Mouse (Mus musculus) liver, embryonic 15.5 days (tissue): ENCODE results near the gene Tex35. TPM values are rescaled to one million over a fixed set of nuclear protein-coding genes. Genes with fewer than 3 reads are reported as not detected.
A peak's percentile ranks its signal among the peaks of the same experiment; 100 is the strongest.

ENCODE experiments used
- ATAC-seq: fragments of 200-750 bp; cut with Nextera tagmentation; 2 replicates; pipeline ENCODE4 v1.8.0; 2017; ENCODE audit warnings: moderate number of reproducible peaks, mild to moderate bottlenecking, moderate library complexity; ENCODE audit not compliant: insufficient read depth
- H3K27ac ChIP-seq: fragments of 300-500 bp; sonication (generic); replicated peaks from 2 replicates; pipeline ENCODE4 v1.5.1; 2015; ENCODE audit warnings: mild to moderate bottlenecking, inconsistent platforms
- H3K27me3 ChIP-seq: fragments of 300-500 bp; sonication (generic); 2 replicates; pipeline ENCODE4 v1.6.1; 2015; ENCODE audit warnings: mild to moderate bottlenecking, inconsistent platforms
- H3K36me3 ChIP-seq: fragments of 300-500 bp; sonication (generic); replicated peaks from 2 replicates; pipeline ENCODE4 v1.6.1; 2015; ENCODE audit warnings: moderate library complexity, mild to moderate bottlenecking, inconsistent platforms
- H3K4me1 ChIP-seq: fragments of 300-500 bp; sonication (generic); replicated peaks from 2 replicates; pipeline ENCODE4 v1.6.1; 2015; ENCODE audit warnings: inconsistent platforms
- H3K4me2 ChIP-seq: fragments of 300-500 bp; sonication (generic); 2 replicates; pipeline ENCODE4 v1.6.1; 2015; ENCODE audit warnings: moderate library complexity, mild to moderate bottlenecking, inconsistent platforms
- H3K4me3 ChIP-seq: fragments of 300-500 bp; sonication (generic); replicated peaks from 2 replicates; pipeline ENCODE4 v1.5.1; 2015; ENCODE audit warnings: mild to moderate bottlenecking, inconsistent platforms
- H3K9ac ChIP-seq: fragments of 300-500 bp; sonication (generic); 2 replicates; pipeline ENCODE4 v1.6.1; 2015; ENCODE audit warnings: moderate library complexity, mild to moderate bottlenecking, inconsistent platforms
- H3K9me3 ChIP-seq: fragments of 300-500 bp; sonication (generic); replicated peaks from 2 replicates; pipeline ENCODE4 v1.6.1; 2016; ENCODE audit warnings: inconsistent platforms
- WGBS: fragments of 180-500 bp; shearing (Covaris S2); methylation state at CpG from one replicate; pipeline ENCODE4 v1.1.7; 2015; ENCODE audit warnings: mixed read lengths; ENCODE audit not compliant: insufficient replicate concordance; 5-methylcytosine and 5-hydroxymethylcytosine counted together
- polyA plus RNA-seq: library from polyadenylated mRNA; unstranded; fragments of >200 nt; fragmentation: Nextera tagmentation; extraction: Ambion mirVana; gene quantifications from 2 replicates; pipeline ENCODE4 v1.2.1, GENCODE M21; 2015

Gene Tex35
- polyA plus RNA-seq, 1 experiment from 2014 or later, result not detected

DNA sequence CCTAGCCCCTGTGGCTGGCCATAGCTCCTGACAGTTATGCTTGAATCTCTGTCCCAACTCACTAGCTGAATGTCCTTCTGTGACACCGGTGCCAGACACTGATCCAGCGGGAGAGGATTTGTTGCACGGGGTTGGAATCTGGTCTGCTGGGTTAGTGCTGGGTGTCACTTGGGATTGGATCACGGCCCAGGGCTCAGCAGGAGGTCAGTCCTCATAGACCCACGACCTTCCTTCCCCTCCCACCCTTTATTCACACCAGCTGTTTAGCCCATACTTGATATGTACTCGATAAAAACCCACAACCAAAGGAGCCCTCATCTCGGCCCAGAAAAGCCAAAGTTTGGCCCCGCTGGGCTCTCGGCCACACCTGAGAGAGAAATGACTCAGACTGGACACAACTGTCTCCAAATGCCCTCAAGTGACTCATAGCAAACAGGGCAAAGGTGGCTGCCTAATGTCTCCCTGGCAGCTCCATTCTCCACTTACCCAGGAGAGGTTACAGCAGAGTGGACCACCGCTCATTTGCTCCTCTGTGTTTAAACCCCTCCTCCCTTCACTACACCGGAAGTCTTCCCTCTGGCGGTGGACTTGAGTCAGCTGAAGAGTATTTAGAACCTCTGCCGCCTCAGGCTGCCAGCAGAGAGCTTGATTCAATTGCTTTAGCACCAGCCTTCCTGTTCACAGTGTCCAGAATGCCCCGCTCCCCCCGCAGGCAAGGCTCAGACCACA is 27.2 kb downstream of the Tex35 start:
- 43% methylated on average over 15 of the region's 15 CpGs for WGBS
- no peak for ATAC-seq
- H3K9ac ChIP-seq, result no peak overlapping the region

DNA sequence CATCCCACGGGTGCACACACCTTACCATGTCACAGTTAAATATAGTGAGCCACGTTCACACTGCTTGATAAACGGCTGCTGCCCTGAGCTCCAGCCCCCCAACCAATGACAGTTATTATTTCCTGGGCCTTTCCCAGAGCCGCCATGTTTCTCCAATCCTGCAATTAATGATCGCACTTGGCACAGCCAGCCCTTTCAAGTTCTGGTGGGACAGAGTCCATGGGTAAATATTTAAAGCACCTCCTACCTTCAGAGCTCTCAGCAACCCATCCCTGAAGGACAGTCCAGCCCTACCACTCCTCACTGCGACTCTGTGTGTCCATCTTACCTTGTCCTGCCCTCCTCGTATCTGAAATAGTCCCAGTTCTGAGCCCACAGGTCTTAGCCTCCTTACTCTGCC is 28.4 kb downstream of the Tex35 start:
- H3K9ac ChIP-seq, result no peak overlapping the region
- H3K27me3 ChIP-seq, result no peaks in the 10 kb centered on the region
- 64% methylated on average over 7 of the region's 7 CpGs for WGBS
- H3K27ac ChIP-seq, result no peak overlapping the region
- peaks cover 15% of the 10 kb centered on the region for H3K4me1 ChIP-seq
- no peak overlapping the region for H3K4me2 ChIP-seq
- ATAC-seq, result no peak
- no peaks in the 10 kb centered on the region for H3K9me3 ChIP-seq
- H3K36me3 ChIP-seq, result no peaks in the 10 kb centered on the region
- H3K4me3 ChIP-seq, result no peak overlapping the region

More for the DNA sequence above, 27.2 kb downstream of the Tex35 start:
- H3K9me3 ChIP-seq, result no peaks in the 10 kb centered on the region
- H3K4me2 ChIP-seq, result no peak overlapping the region
- no peak overlapping the region for H3K27ac ChIP-seq
- H3K36me3 ChIP-seq, result no peaks in the 10 kb centered on the region
- H3K27me3 ChIP-seq, result no peaks in the 10 kb centered on the region
- H3K4me1 ChIP-seq, result peaks cover 15% of the 10 kb centered on the region
- no peak overlapping the region for H3K4me3 ChIP-seq

DNA sequence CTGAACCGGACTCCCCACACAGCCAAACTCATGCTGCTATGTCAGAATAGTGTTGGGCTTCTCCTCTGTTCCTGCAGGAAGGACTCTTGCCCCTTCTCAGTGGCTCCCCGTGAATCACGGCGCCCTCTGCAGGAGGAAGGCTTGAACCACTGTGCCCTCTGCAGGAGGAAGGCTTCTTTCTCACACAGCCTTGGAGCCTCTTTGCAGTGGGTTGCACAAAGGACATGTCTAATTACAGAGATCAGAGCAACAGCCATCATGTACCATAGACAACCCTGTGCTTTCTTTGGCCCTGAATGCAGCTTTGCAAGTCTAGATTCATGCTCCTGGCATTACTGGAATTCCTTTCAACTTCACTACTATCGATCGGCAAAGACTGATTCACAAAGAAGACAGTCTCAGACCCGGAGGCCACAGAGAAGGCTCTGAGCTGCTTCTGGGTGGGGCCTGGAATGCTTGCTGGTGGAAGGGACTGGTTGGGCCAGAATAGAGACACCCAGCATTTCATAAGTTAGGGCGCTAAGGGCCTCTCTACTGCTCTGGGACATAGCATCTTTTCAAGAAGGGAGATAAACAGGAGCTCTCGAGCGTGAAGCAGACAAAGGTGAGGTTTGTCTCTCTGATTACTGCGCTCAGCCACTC is 29.0 kb downstream of the Tex35 start:
- H3K9me3 ChIP-seq, result no peaks in the 10 kb centered on the region
- H3K9ac ChIP-seq, result no peak overlapping the region
- H3K27ac ChIP-seq, result no peak overlapping the region
- no peak overlapping the region for H3K4me3 ChIP-seq
- peaks cover 15% of the 10 kb centered on the region for H3K4me1 ChIP-seq
- no peak overlapping the region for H3K4me2 ChIP-seq
- no peaks in the 10 kb centered on the region for H3K36me3 ChIP-seq
- no peaks in the 10 kb centered on the region for H3K27me3 ChIP-seq
- 49% methylated on average over 11 of the region's 11 CpGs for WGBS
- no peak for ATAC-seq

DNA sequence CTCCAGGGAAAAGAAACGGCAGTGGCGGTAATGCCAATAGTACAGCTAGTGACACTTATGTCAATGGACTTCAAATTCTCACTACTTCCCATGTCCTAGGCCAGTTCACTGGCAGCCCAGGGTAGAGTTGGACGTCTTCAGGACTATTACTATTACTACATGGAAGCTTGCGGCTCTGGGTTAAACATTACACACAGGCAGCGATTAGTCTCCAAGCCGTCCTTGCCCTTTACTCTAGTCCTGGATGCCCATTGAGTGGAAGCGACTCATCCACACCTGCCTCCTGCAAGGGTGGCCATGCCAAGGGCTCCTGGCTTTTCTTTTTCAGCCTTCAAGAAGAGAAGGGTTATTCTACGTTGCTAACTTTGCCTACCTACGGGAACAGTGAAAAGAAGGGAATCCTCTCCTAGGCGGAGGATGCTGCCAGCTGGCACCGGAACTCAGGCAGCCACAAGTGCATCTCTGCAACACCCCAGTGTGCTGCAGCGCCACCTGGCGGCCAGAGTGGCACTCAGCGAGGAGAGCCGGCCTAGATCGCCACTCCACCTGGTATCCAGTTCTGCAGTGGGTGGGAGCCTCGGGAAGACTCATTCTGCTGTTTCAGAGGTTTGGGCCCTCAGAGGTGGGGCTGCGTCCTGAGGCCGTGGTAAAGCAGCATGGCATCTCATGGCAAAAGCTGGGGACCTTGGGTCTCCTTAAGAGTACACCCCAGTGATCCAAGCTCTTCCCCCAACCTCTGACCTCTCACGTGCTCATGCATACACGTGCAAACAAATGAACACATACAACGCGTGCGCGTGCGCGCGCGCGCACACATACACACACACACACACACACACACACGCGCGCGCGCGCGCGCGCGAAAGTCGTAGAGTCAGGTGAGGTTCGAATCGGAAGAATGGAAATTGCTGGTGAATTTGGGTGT is 31.4 kb downstream of the Tex35 start:
- 54% methylated on average over 43 of the region's 43 CpGs for WGBS
- Histone ChIP-seq H3K36me3 (no peaks in the 10 kb centered on the region), H3K4me2 (peak overlapping the region; percentile 44), H3K4me1 (peaks cover 15% of the 10 kb centered on the region), H3K4me3 (no peak overlapping the region), H3K27ac (no peak overlapping the region), H3K9me3 (no peaks in the 10 kb centered on the region), H3K9ac (no peak overlapping the region), H3K27me3 (no peaks in the 10 kb centered on the region)
- no peak for ATAC-seq

- no peaks in the 10 kb centered on the region for H3K9me3 ChIP-seq
- peak overlapping the region; percentile 30; the same call in 1 of the 2 replicates for H3K4me2 ChIP-seq
Observed at GRCm38 (mm10) chr1:157076257-157076656, 32.2 kb downstream of the Tex35 start.

GRCm38 (mm10) chr1:157074937-157075336 is 33.5 kb downstream of the Tex35 start:
- H3K4me2 ChIP-seq, result no peak overlapping the region
- no peaks in the 10 kb centered on the region for H3K27me3 ChIP-seq
- peaks cover 12% of the 10 kb centered on the region for H3K4me1 ChIP-seq
- H3K27ac ChIP-seq, result no peak overlapping the region
- no peaks in the 10 kb centered on the region for H3K9me3 ChIP-seq
- no peaks in the 10 kb centered on the region for H3K36me3 ChIP-seq
- WGBS, result 69% methylated on average over 7 of the region's 7 CpGs
- H3K9ac ChIP-seq, result no peak overlapping the region
- ATAC-seq, result no peak
- no peak overlapping the region for H3K4me3 ChIP-seq

More at GRCm38 (mm10) chr1:157076257-157076656, 32.2 kb downstream of the Tex35 start:
- Histone ChIP-seq H3K27ac (no peak overlapping the region), H3K36me3 (no peaks in the 10 kb centered on the region), H3K4me3 (no peak overlapping the region), H3K27me3 (no peaks in the 10 kb centered on the region), H3K9ac (no peak overlapping the region), H3K4me1 (peaks cover 12% of the 10 kb centered on the region)
- WGBS, result 3% methylated on average over 15 of the region's 15 CpGs
- peak; percentile 50 for ATAC-seq

DNA sequence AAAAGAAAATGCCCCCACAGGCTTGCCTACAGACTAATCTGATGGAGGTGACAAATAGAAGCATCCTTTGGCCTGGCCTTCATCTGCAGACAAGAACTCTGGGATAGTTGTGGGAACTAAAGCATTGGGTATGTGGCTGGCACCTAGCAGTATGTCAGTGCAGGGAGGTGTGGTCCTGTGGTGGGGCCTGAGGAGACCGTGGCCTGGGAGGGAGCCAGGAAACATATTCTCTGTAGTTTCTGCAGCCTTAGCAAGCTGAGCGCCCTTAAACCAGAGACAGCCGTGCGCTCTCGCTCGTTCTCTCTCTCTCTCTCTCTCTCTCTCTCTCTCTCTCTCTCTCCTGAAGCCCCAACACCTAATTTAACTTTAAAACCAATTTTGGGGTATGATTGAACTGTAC is 34.1 kb downstream of the Tex35 start:
- Histone ChIP-seq H3K27me3 (no peaks in the 10 kb centered on the region), H3K9ac (no peak overlapping the region), H3K4me1 (peaks cover 12% of the 10 kb centered on the region), H3K36me3 (no peaks in the 10 kb centered on the region), H3K4me2 (no peak overlapping the region), H3K4me3 (no peak overlapping the region), H3K27ac (no peak overlapping the region), H3K9me3 (no peaks in the 10 kb centered on the region)
- WGBS, result 65% methylated on average over 6 of the region's 6 CpGs
- ATAC-seq, result no peak

DNA sequence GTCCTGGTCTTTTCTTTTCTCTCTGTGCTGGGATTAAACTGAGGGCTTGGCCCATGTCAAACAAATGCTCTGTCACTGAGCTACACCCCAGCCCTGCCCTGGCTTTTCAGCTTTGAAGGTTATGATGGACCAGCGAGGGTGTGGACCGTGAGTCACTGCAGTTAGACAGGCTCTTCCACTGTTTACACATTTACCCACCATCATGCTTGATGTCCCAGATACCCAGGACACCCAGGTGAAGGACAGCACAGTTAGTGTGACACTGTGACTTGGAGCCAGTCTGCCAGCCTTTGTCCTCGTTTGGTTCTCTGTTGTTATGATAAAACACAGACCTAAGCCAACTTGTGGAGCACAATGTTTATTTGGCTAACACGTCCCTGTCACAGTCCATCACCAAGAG is 34.9 kb downstream of the Tex35 start:
- 57% methylated on average over 4 of the region's 4 CpGs for WGBS
- Histone ChIP-seq H3K9me3 (no peaks in the 10 kb centered on the region), H3K4me3 (no peak overlapping the region), H3K4me1 (peaks cover 12% of the 10 kb centered on the region), H3K36me3 (no peaks in the 10 kb centered on the region), H3K4me2 (no peak overlapping the region), H3K9ac (no peak overlapping the region), H3K27ac (no peak overlapping the region), H3K27me3 (no peaks in the 10 kb centered on the region)
- no peak for ATAC-seq

- H3K4me3 ChIP-seq, result no peak overlapping the region
- H3K27ac ChIP-seq, result no peak overlapping the region
- ATAC-seq, result no peak
- H3K27me3 ChIP-seq, result no peaks in the 10 kb centered on the region
- no peak overlapping the region for H3K9ac ChIP-seq
- H3K4me1 ChIP-seq, result no peaks in the 10 kb centered on the region
- no peaks in the 10 kb centered on the region for H3K9me3 ChIP-seq
- WGBS, result 76% methylated on average over 15 of the region's 15 CpGs
- no peaks in the 10 kb centered on the region for H3K36me3 ChIP-seq
- H3K4me2 ChIP-seq, result no peak overlapping the region
Observed at GRCm38 (mm10) chr1:157069181-157069828, 39.2 kb downstream of the Tex35 start.

GRCm38 (mm10) chr1:157068316-157068715 is 40.2 kb downstream of the Tex35 start:
- Histone ChIP-seq H3K4me3 (no peak overlapping the region), H3K9me3 (no peaks in the 10 kb centered on the region), H3K4me1 (no peaks in the 10 kb centered on the region), H3K27me3 (no peaks in the 10 kb centered on the region), H3K4me2 (no peak overlapping the region), H3K36me3 (no peaks in the 10 kb centered on the region), H3K27ac (no peak overlapping the region), H3K9ac (no peak overlapping the region)
- ATAC-seq, result no peak
